Mouse (Mus musculus): Measurements from ENCODE around the gene Drc3. TPM values are rescaled to one million over a fixed set of nuclear protein-coding genes. Genes with fewer than 3 reads are reported as not detected.

The Drc3 gene
- polyA plus RNA-seq, 1 experiment from 2014 or later, result 1.3 TPM

- H3K27ac ChIP-seq (ENCODE audit: low read depth, low read length), result peak overlapping the region; percentile 1
- ATAC-seq (replicated peaks; ENCODE audit: low FRiP score), result no peak
- no peaks in the 10 kb centered on the region for H3K27me3 ChIP-seq (replicated peaks; ENCODE audit: control insufficient read depth, insufficient read depth, low read length)
- no peak for DNase-seq (ENCODE audit: low spot score)
- H3K4me1 ChIP-seq (replicated peaks; ENCODE audit: control insufficient read depth, insufficient read depth, low read length), result peaks cover 7% of the 10 kb centered on the region
- H3K9me3 ChIP-seq (ENCODE audit: control insufficient read depth, low read length), result no peaks in the 10 kb centered on the region; the same call in 1 of the 2 replicates
- WGBS, result 29% methylated on average over 8 of the region's 8 CpGs
- H3K4me3 ChIP-seq (ENCODE audit: low read depth, low read length), result no peak overlapping the region
- no peak overlapping the region for H3K9ac ChIP-seq (ENCODE audit: low read depth, low read length)
- no peaks in the 10 kb centered on the region for H3K36me3 ChIP-seq (ENCODE audit: control insufficient read depth, insufficient read depth, low read length)
- H3K4me2 ChIP-seq, result no peak overlapping the region
Observed at GRCm38 (mm10) chr11:60311025-60311854, 41.9 kb upstream of the Drc3 start.

GRCm38 (mm10) chr11:60316250-60316649 is 36.9 kb upstream of the Drc3 start:
- WGBS, result 72% methylated on average over 7 of the region's 7 CpGs
- ATAC-seq (replicated peaks; ENCODE audit: low FRiP score) (no peak), DNase-seq (ENCODE audit: low spot score) (no peak)
- no peaks in the 10 kb centered on the region for H3K27me3 ChIP-seq (replicated peaks; ENCODE audit: control insufficient read depth, insufficient read depth, low read length)
- H3K9me3 ChIP-seq (ENCODE audit: control insufficient read depth, low read length), result no peaks in the 10 kb centered on the region
- no peak overlapping the region for H3K4me2 ChIP-seq
- no peak overlapping the region for H3K4me3 ChIP-seq (ENCODE audit: low read depth, low read length)
- no peaks in the 10 kb centered on the region for H3K36me3 ChIP-seq (ENCODE audit: control insufficient read depth, insufficient read depth, low read length)
- peaks cover 4% of the 10 kb centered on the region; the same call in 1 of the 2 replicates for H3K4me1 ChIP-seq (replicated peaks; ENCODE audit: control insufficient read depth, insufficient read depth, low read length)
- H3K9ac ChIP-seq (ENCODE audit: low read depth, low read length), result no peak overlapping the region
- H3K27ac ChIP-seq (ENCODE audit: low read depth, low read length), result no peak overlapping the region

GRCm38 (mm10) chr11:60316883-60317282 is 36.2 kb upstream of the Drc3 start:
- H3K4me3 ChIP-seq (ENCODE audit: low read depth, low read length), result no peak overlapping the region
- no peaks in the 10 kb centered on the region for H3K36me3 ChIP-seq (ENCODE audit: control insufficient read depth, insufficient read depth, low read length)
- H3K27ac ChIP-seq (ENCODE audit: low read depth, low read length), result no peak overlapping the region
- no peaks in the 10 kb centered on the region for H3K9me3 ChIP-seq (ENCODE audit: control insufficient read depth, low read length)
- DNase-seq (ENCODE audit: low spot score) (no peak), ATAC-seq (replicated peaks; ENCODE audit: low FRiP score) (no peak)
- peaks cover 4% of the 10 kb centered on the region; the same call in 1 of the 2 replicates for H3K4me1 ChIP-seq (replicated peaks; ENCODE audit: control insufficient read depth, insufficient read depth, low read length)
- no peak overlapping the region for H3K9ac ChIP-seq (ENCODE audit: low read depth, low read length)
- no peak overlapping the region for H3K4me2 ChIP-seq
- H3K27me3 ChIP-seq (replicated peaks; ENCODE audit: control insufficient read depth, insufficient read depth, low read length), result no peaks in the 10 kb centered on the region
- 84% methylated on average over 8 of the region's 8 CpGs for whole genome bisulfite sequencing

GRCm38 (mm10) chr11:60317376-60318102 is 35.6 kb upstream of the Drc3 start:
- ATAC-seq (replicated peaks; ENCODE audit: low FRiP score) (no peak), DNase-seq (ENCODE audit: low spot score) (no peak)
- Histone ChIP-seq H3K9ac (ENCODE audit: low read depth, low read length) (no peak overlapping the region), H3K4me2 (no peak overlapping the region), H3K4me1 (replicated peaks; ENCODE audit: control insufficient read depth, insufficient read depth, low read length) (peaks cover 4% of the 10 kb centered on the region; the same call in 1 of the 2 replicates), H3K9me3 (ENCODE audit: control insufficient read depth, low read length) (no peaks in the 10 kb centered on the region), H3K27me3 (replicated peaks; ENCODE audit: control insufficient read depth, insufficient read depth, low read length) (no peaks in the 10 kb centered on the region), H3K4me3 (ENCODE audit: low read depth, low read length) (no peak overlapping the region), H3K27ac (ENCODE audit: low read depth, low read length) (no peak overlapping the region), H3K36me3 (ENCODE audit: control insufficient read depth, insufficient read depth, low read length) (no peaks in the 10 kb centered on the region)
- 77% methylated on average over 7 of the region's 7 CpGs for WGBS

- Histone ChIP-seq H3K9me3 (ENCODE audit: control insufficient read depth, low read length) (no peaks in the 10 kb centered on the region), H3K4me3 (ENCODE audit: low read depth, low read length) (no peak overlapping the region), H3K27ac (ENCODE audit: low read depth, low read length) (no peak overlapping the region; the same call in 1 of the 2 replicates), H3K4me1 (replicated peaks; ENCODE audit: control insufficient read depth, insufficient read depth, low read length) (peaks cover 4% of the 10 kb centered on the region; the same call in 1 of the 2 replicates), H3K36me3 (ENCODE audit: control insufficient read depth, insufficient read depth, low read length) (no peaks in the 10 kb centered on the region), H3K9ac (ENCODE audit: low read depth, low read length) (0 out of 2 replicates have a peak overlapping the region, but pooled peaks have one; percentile 8), H3K27me3 (replicated peaks; ENCODE audit: control insufficient read depth, insufficient read depth, low read length) (no peaks in the 10 kb centered on the region), H3K4me2 (no peak overlapping the region)
- DNase-seq (ENCODE audit: low spot score) (no peak), ATAC-seq (replicated peaks; ENCODE audit: low FRiP score) (peak; percentile 83)
- WGBS, result 39% methylated on average over 5 of the region's 5 CpGs
Observed at GRCm38 (mm10) chr11:60318716-60319115, 34.4 kb upstream of the Drc3 start.

DNA sequence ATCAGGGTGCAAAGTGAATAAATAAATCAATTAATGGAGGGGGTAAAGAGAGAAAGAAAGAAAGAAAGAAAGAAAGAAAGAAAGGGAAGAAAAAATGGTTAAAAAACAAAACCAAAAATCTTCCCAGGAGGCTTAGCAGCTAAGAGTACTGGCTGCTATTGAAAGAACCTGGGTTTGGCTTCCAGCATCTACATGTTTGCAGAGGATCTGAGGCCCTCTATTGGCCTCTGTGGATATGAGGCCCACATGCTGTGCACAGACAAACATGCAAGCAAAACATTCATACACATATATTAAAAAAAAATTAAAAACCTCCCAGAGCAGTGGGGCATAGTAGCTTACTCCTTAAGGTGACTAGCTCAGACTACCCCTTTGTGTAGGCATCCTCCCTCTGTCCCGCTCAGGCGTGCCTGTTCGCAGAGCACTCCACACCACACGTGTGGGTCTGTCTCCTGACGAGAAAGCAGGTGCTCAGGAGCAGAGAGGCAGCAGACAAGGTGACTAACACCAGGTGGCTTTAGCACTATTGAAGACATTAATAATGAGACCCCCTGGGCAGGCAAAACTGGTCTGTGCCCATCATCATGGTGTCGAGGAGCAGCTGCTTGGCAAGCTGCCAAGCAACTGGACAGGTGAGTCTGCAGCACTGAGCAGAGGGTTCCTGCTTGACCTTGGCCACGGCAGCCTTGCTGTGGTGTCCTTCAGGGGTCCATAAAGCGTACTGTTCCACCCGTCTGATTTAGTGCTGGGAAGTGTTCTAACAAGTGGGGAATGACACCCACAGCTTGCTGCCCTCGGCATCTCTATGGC is 33.7 kb upstream of the Drc3 start:
- no peak; the same call in 1 of the 2 replicates for ATAC-seq (replicated peaks; ENCODE audit: low FRiP score)
- DNase-seq (ENCODE audit: low spot score), result no peak
- Histone ChIP-seq H3K9me3 (ENCODE audit: control insufficient read depth, low read length) (no peaks in the 10 kb centered on the region), H3K4me2 (no peak overlapping the region), H3K27ac (ENCODE audit: low read depth, low read length) (no peak overlapping the region), H3K4me3 (ENCODE audit: low read depth, low read length) (no peak overlapping the region), H3K27me3 (replicated peaks; ENCODE audit: control insufficient read depth, insufficient read depth, low read length) (no peaks in the 10 kb centered on the region), H3K36me3 (ENCODE audit: control insufficient read depth, insufficient read depth, low read length) (no peaks in the 10 kb centered on the region), H3K4me1 (replicated peaks; ENCODE audit: control insufficient read depth, insufficient read depth, low read length) (peaks cover 4% of the 10 kb centered on the region; the same call in 1 of the 2 replicates), H3K9ac (ENCODE audit: low read depth, low read length) (no peak overlapping the region)
- 79% methylated on average over 10 of the region's 10 CpGs for WGBS

- no peak for DNase-seq (ENCODE audit: low spot score)
- H3K4me3 ChIP-seq (ENCODE audit: low read depth, low read length), result no peak overlapping the region
- no peaks in the 10 kb centered on the region for H3K36me3 ChIP-seq (ENCODE audit: control insufficient read depth, insufficient read depth, low read length)
- no peak overlapping the region for H3K27ac ChIP-seq (ENCODE audit: low read depth, low read length)
- no peak for ATAC-seq (replicated peaks; ENCODE audit: low FRiP score)
- H3K9me3 ChIP-seq (ENCODE audit: control insufficient read depth, low read length), result no peaks in the 10 kb centered on the region
- 62% methylated on average over 8 of the region's 8 CpGs for WGBS
- peaks cover 4% of the 10 kb centered on the region; the same call in 1 of the 2 replicates for H3K4me1 ChIP-seq (replicated peaks; ENCODE audit: control insufficient read depth, insufficient read depth, low read length)
- no peak overlapping the region for H3K4me2 ChIP-seq
- no peak overlapping the region for H3K9ac ChIP-seq (ENCODE audit: low read depth, low read length)
- no peaks in the 10 kb centered on the region for H3K27me3 ChIP-seq (replicated peaks; ENCODE audit: control insufficient read depth, insufficient read depth, low read length)
Observed at GRCm38 (mm10) chr11:60320426-60321037, 32.6 kb upstream of the Drc3 start.

DNA sequence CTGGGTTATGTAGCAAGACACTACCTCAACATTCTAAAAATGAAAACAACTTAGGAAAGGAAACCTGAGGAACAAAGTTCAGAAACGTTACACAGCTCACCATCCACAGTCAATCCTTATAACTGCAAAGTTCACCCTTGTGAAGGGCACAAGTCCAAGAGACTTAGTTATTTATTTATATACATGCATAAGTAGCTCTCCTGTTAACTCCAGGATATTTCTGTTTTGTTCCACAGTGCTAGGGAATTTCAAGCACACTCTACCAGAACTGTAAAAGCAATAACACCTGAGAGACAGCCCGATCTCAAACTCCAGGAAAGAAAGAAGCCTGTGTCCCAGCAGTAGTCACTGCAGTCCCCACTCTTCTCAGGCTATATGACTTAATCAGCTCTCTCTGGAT is 31.7 kb upstream of the Drc3 start:
- DNase-seq (ENCODE audit: low spot score), result no peak
- H3K9me3 ChIP-seq (ENCODE audit: control insufficient read depth, low read length), result no peaks in the 10 kb centered on the region
- no peaks in the 10 kb centered on the region for H3K27me3 ChIP-seq (replicated peaks; ENCODE audit: control insufficient read depth, insufficient read depth, low read length)
- ATAC-seq (replicated peaks; ENCODE audit: low FRiP score), result no peak
- WGBS, result 78% methylated on average over 2 of the region's 2 CpGs
- no peak overlapping the region for H3K27ac ChIP-seq (ENCODE audit: low read depth, low read length)
- H3K4me2 ChIP-seq, result no peak overlapping the region
- no peaks in the 10 kb centered on the region for H3K36me3 ChIP-seq (ENCODE audit: control insufficient read depth, insufficient read depth, low read length)
- H3K4me1 ChIP-seq (replicated peaks; ENCODE audit: control insufficient read depth, insufficient read depth, low read length), result peaks cover 4% of the 10 kb centered on the region; the same call in 1 of the 2 replicates
- H3K4me3 ChIP-seq (ENCODE audit: low read depth, low read length), result no peak overlapping the region
- H3K9ac ChIP-seq (ENCODE audit: low read depth, low read length), result no peak overlapping the region
